Mouse (Mus musculus) hindbrain, embryonic 15.5 days (tissue): Measurements from ENCODE around the gene Gm20388. TPM values are rescaled to one million over a fixed set of nuclear protein-coding genes. Genes with fewer than 3 reads are reported as not detected.
"Not testable (repeated sequence)": the region's sequence is repeated elsewhere in the genome, so short reads cannot be mapped to it uniquely, and the experiment has no call there.

ENCODE experiments used
- ATAC-seq: fragments of 200-750 bp; cut with Nextera tagmentation; 2 replicates; pipeline ENCODE4 v1.8.0; 2017; ENCODE audit warnings: low read depth, moderate number of reproducible peaks, moderate TSS enrichment; ENCODE audit not compliant: low FRiP score
- H3K27ac ChIP-seq: fragments of 300-500 bp; sonication (generic); replicated peaks from 2 replicates; pipeline ENCODE4 v1.5.1; 2015; ENCODE audit warnings: mild to moderate bottlenecking, inconsistent platforms
- H3K27me3 ChIP-seq: fragments of 300-500 bp; sonication (generic); 2 replicates; pipeline ENCODE4 v1.6.1; 2015; ENCODE audit warnings: control low read depth, inconsistent platforms
- H3K36me3 ChIP-seq: fragments of 300-500 bp; sonication (generic); 2 replicates; pipeline ENCODE4 v1.6.1; 2015; ENCODE audit warnings: control low read depth, inconsistent platforms
- H3K4me1 ChIP-seq: fragments of 300-500 bp; sonication (generic); replicated peaks from 2 replicates; pipeline ENCODE4 v1.6.1; 2015; ENCODE audit warnings: control low read depth, inconsistent platforms
- H3K4me2 ChIP-seq: fragments of 300-500 bp; sonication (generic); 2 replicates; pipeline ENCODE4 v1.6.1; 2015; ENCODE audit warnings: moderate library complexity, mild to moderate bottlenecking, inconsistent platforms
- H3K4me3 ChIP-seq: fragments of 300-500 bp; sonication (generic); 2 replicates; pipeline ENCODE4 v1.5.1; 2015; ENCODE audit warnings: mild to moderate bottlenecking, inconsistent platforms
- H3K9ac ChIP-seq: fragments of 300-500 bp; sonication (generic); 2 replicates; pipeline ENCODE4 v1.6.1; 2015; ENCODE audit warnings: inconsistent platforms
- H3K9me3 ChIP-seq: fragments of 300-500 bp; sonication (generic); 2 replicates; pipeline ENCODE4 v1.6.1; 2016; ENCODE audit warnings: control low read depth, inconsistent platforms
- WGBS: fragments of 180-500 bp; shearing (Covaris S2); methylation state at CpG from one replicate; pipeline ENCODE4 v1.1.7; 2015; 5-methylcytosine and 5-hydroxymethylcytosine counted together
- polyA plus RNA-seq: library from polyadenylated mRNA; unstranded; fragments of >200 nt; fragmentation: Nextera tagmentation; extraction: Ambion mirVana; gene quantifications from 2 replicates; pipeline ENCODE4 v1.2.1, GENCODE M21; 2015

The Gm20388 gene
- polyA plus RNA-seq, 1 experiment from 2014 or later = 5.4 TPM

DNA sequence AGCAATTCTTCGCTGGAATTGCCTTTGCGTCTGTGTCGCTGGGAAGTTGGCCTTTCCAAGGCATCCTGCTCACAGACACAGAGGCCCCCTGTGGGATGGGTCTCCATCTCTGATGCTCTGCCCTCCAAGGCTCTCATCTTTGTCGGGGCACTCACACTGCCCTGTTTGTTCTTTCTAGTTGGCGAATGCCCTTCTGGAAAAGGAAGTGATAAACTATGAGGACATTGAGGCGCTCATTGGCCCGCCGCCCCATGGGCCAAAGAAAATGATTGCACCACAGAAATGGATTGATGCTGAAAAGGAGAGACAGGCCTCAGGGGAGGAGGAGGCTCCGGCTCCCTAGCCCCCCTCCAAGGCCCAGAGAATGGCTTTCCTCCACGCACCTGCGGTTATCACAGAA lies 3186.6 kb downstream of the Gm20388 start:
- no peaks in the 10 kb centered on the region for H3K27me3 ChIP-seq
- no peak overlapping the region for H3K9ac ChIP-seq
- no peak overlapping the region for H3K4me2 ChIP-seq
- peaks cover 40% of the 10 kb centered on the region for H3K36me3 ChIP-seq
- peak overlapping the region; percentile 72 for H3K27ac ChIP-seq
- no peak overlapping the region for H3K4me3 ChIP-seq
- peaks cover 5% of the 10 kb centered on the region; the same call in 1 of the 2 replicates for H3K4me1 ChIP-seq
- H3K9me3 ChIP-seq = no peaks in the 10 kb centered on the region
- no peak for ATAC-seq
- 84% methylated on average over 11 of the region's 11 CpGs for whole genome bisulfite sequencing

DNA sequence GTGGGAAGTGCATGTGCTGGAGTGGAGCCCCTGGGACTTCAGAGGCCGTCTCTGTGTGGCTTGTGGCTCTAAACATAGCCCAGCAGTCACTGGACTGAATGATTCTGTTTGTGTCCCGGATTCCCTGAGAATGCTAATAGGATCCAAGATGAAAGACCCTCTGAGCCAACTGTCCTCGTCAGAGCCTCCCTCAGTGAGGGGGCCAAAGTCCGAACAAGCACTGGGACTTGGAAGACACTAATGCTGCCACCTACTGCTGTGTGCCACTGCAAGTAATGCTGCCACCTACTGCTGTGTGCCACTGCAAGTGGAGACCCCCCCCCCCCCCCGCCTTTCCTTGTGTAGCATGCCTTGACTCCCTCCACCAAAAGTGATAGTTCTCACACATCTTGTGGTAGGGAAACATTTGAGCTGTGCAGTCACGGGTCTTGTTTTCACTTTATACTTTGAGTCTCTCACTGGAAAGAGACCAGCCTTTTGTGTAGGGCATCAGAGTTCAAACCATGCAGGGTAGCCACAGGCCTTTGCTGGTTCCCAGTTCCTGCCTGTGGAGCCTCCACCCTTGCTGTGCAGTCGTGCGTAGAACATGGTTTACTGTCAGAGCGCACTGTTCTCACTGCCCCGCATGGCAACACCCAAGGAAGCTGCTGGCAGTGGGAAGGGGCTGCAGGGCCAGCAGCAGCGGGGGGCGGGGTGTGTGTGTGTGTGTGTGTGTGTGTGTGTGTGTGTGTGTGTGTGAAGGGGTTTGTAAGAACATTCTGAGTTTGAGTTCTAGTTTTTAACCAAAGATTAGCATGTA lies 3187.3 kb downstream of the Gm20388 start:
- Histone ChIP-seq H3K27ac (peak overlapping the region; percentile 72), H3K4me1 (peaks cover 6% of the 10 kb centered on the region), H3K9ac (no peak overlapping the region), H3K4me2 (no peak overlapping the region), H3K27me3 (no peaks in the 10 kb centered on the region), H3K36me3 (peaks cover 39% of the 10 kb centered on the region), H3K9me3 (no peaks in the 10 kb centered on the region), H3K4me3 (no peak overlapping the region)
- no peak for ATAC-seq
- 76% methylated on average over 12 of the region's 12 CpGs for WGBS

DNA sequence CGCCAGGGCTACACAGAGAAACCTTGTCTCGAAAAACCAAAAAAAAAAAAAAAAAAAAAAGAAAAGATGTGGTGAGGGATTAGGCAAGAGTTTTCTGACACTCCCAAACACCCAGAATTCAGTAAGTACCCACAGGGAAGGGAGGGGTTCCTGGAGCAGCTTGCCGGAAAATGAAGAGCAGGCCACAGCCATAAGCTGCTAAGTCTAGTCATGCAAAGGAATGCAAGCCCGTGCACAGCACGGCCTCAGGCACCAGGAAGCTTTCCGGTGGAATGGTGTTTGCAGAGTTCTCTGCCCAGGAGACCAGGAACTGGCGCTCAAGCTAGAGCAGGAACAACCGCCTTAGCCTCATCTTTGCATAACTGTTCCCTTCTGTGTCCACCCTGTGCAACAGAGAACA lies 3189.6 kb downstream of the Gm20388 start:
- no peak overlapping the region for H3K27ac ChIP-seq
- H3K9me3 ChIP-seq = no peaks in the 10 kb centered on the region
- H3K9ac ChIP-seq = no peak overlapping the region
- 72% methylated on average over 8 of the region's 8 CpGs for WGBS
- no peak for ATAC-seq
- H3K4me1 ChIP-seq = peaks cover 23% of the 10 kb centered on the region
- no peak overlapping the region for H3K4me3 ChIP-seq
- H3K27me3 ChIP-seq = no peaks in the 10 kb centered on the region
- no peak overlapping the region for H3K4me2 ChIP-seq
- peaks cover 39% of the 10 kb centered on the region for H3K36me3 ChIP-seq

DNA sequence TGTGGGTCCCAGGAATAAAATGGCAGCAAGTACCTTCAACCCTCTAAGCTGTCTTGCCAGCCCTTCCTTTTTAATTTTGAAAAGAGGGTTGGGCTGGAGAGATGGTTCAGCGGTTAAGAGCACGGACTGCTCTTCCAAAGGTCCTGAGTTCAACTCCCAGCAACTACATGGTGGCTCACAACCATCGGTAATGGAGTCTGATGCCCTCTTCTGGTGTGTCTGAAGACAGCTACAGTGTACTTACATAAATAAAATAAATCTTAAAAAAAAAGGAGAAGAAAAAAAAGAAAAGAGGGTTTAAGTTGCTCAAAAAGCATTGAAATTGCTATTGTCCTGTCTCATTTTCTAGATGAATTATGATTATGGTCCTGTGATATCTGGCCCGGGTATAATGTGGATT lies 3190.6 kb downstream of the Gm20388 start:
- H3K36me3 ChIP-seq = peaks cover 40% of the 10 kb centered on the region
- H3K9me3 ChIP-seq = no peaks in the 10 kb centered on the region
- no peak overlapping the region for H3K27ac ChIP-seq
- H3K27me3 ChIP-seq = no peaks in the 10 kb centered on the region
- peaks cover 23% of the 10 kb centered on the region for H3K4me1 ChIP-seq
- H3K4me2 ChIP-seq = peak overlapping the region; percentile 90
- H3K9ac ChIP-seq = no peak overlapping the region
- WGBS = 83% methylated on average over 4 of the region's 4 CpGs
- H3K4me3 ChIP-seq = peak overlapping the region; percentile 58; the same call in 1 of the 2 replicates
- no peak for ATAC-seq

DNA sequence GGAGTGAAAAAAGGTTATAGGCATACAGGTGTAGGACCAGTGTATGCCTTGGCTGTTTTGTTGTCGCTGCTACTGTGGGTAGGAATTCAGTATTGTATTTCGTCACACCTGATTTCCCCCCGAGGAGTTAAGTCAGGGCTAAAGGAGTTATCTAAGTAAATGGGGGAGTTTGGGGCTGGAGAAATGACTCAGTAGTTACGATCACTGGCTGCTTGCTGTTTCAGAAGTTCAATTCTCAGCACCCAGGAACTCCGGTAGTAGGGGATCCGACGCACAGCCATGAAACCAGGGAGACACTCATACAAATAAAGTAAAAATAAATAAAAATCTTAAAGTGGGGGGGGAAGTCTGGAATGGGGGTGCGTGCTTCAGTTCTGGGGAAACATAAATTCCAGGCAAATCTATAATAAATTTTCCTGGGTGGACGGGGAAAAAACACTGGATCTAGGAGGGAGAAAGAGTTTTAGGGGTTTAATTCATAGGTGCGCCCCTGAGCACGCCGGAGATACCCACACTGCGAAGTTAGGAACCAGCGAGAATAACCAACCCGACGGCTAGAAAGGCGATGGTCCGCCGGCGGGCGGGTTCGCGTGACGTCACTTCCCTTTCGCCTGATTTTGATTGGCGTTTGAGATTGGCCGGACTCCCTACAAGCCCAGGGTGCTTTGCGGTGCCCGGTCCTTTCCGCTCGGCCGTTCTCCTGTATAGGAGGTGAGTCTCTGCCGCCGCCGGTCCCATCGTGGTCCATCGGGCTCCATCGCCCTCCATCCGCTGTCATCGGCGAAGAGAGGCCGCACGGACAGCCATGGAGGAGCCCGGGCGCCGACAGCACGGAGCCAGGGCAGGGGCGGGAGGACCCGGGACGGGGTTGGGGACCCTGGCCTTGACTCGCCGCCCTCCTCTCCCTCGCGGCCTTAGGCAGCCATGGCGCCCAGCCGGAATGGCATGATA lies 3191.4 kb downstream of the Gm20388 start, which contains the start of gene Rpl13:
Rpl13 (plus strand) TSS at position 616 of the 951 bp plus-strand sequence.
- Histone ChIP-seq H3K4me1 (peaks cover 23% of the 10 kb centered on the region), H3K9me3 (no peaks in the 10 kb centered on the region), H3K27ac (peak within 1 kb of the TSS; percentile 91), H3K4me3 (peak within 1 kb of the TSS; percentile 58), H3K4me2 (peak within 1 kb of the TSS; percentile 90), H3K36me3 (peaks cover 36% of the 10 kb centered on the region), H3K9ac (peak within 1 kb of the TSS; percentile 96), H3K27me3 (no peaks in the 10 kb centered on the region)
- peak; percentile 96 for ATAC-seq
- WGBS = 2% methylated on average over 55 of the region's 56 CpGs

DNA sequence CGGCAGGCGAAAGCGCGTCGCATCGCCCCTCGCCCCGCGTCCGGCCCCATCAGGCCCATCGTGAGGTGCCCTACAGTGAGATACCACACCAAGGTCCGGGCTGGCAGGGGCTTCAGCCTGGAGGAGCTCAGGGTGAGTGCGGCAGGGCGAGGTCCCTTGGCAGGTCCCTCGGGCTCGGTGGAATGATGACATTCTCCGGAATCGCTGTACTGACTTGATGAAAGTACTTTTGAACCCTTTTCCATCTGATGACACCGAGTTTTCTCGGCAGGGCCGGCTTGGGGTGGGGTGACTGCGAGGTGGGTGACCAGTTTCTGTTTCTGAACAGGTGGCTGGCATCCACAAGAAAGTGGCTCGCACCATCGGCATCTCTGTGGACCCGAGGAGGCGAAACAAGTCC lies 3192.2 kb downstream of the Gm20388 start:
- not testable (repeated sequence) for H3K9me3 ChIP-seq, ATAC-seq, H3K27me3 ChIP-seq
- Histone ChIP-seq H3K4me1 (peaks cover 23% of the 10 kb centered on the region), H3K36me3 (peaks cover 28% of the 10 kb centered on the region), H3K4me3 (peak overlapping the region; percentile 58), H3K9ac (peak overlapping the region; percentile 96), H3K27ac (peak overlapping the region; percentile 91), H3K4me2 (peak overlapping the region; percentile 90)
- WGBS = 1% methylated on average over 26 of the region's 26 CpGs

GRCm38 (mm10) chr8:123103285-123103684 lies 3192.6 kb downstream of the Gm20388 start:
- H3K4me3 ChIP-seq = peak overlapping the region; percentile 58
- no peaks in the 10 kb centered on the region for H3K9me3 ChIP-seq
- ATAC-seq = no peak
- H3K36me3 ChIP-seq = peaks cover 24% of the 10 kb centered on the region
- peak overlapping the region; percentile 96 for H3K9ac ChIP-seq
- peaks cover 23% of the 10 kb centered on the region for H3K4me1 ChIP-seq
- 19% methylated on average over 14 of the region's 15 CpGs for WGBS
- H3K4me2 ChIP-seq = peak overlapping the region; percentile 90
- H3K27me3 ChIP-seq = no peaks in the 10 kb centered on the region
- H3K27ac ChIP-seq = 0 out of 2 replicates have a peak overlapping the region, but pooled peaks have one; percentile 91

DNA sequence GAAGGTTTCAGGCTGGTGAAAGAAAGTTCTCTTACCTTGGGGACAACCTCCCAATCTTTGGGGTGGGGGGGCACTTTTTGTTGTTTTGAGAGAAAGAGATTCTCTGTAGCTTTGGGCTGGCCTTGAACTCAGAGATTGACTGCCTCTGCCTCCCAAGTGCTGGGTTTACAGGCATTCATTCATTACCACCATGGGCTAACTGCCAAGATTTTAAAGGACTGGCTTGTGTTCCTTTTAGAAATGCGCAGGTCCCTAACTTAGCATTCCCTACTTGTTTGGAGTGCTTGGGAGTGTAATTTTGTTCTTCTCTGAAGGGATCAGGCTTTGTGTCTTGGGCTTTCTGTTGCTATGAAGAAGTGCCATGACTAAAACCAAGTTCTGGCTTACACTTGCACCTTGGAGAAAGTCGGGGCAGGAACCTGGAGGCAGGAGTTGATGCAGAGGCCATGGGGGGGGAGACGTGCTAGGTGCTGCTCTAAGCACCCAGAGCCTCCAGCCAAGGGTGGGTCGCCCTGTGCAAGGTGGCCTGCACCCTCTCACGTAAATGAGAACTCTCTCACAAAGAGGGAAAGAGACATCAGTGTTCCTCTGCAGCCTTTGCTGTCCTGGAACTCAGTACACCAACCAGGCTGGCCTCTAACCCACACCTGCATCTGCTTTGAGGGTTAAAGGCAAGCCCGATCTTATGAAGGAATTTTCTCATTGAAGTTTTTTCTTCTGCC lies 3193.6 kb downstream of the Gm20388 start:
- H3K9me3 ChIP-seq = no peaks in the 10 kb centered on the region
- no peak overlapping the region for H3K27ac ChIP-seq
- peaks cover 23% of the 10 kb centered on the region for H3K4me1 ChIP-seq
- H3K4me2 ChIP-seq = peak overlapping the region; percentile 90
- H3K4me3 ChIP-seq = peak overlapping the region; percentile 58; the same call in 1 of the 2 replicates
- H3K27me3 ChIP-seq = no peaks in the 10 kb centered on the region
- WGBS = 83% methylated on average over 6 of the region's 6 CpGs
- H3K36me3 ChIP-seq = peaks cover 24% of the 10 kb centered on the region
- ATAC-seq = no peak
- H3K9ac ChIP-seq = no peak overlapping the region

DNA sequence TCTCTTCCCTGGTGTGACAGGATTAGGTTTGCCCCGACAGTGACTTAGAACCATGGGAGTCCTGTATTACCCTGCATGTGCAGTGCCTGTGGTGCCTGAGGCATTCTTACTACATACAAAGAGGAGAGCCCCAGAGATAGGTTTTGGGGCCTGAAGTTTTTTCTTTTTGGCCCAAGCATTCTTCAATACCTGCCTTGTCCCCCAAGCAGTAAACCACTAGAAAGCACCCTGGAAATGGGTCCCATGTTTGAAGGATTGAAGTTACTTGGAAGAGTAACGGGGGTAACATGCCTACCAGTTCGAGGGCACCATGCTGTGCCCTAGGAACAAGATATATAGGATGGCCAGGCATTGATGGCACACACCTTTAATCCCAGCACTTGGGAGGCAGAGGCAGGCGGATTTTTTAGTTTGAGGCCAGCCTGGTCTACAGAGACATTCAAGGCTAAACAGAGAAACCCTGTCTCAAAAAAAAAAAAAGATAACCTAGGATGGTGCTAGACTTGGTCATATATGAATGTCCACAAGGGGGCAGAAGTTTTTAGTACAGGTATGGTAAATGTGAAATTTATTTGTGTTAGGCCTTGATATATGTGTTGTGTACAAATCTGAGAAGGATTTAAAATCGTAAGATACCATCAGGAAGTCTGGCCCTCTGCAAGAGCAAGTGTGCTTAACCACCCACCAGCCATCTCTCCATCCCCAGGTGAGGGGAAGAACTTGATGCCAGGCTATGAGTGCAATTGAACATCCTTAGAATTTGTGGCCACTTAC lies 3195.1 kb downstream of the Gm20388 start:
- no peak for ATAC-seq

GRCm38 (mm10) chr8:123106531-123106930 lies 3195.9 kb downstream of the Gm20388 start:
- no peaks in the 10 kb centered on the region for H3K27me3 ChIP-seq
- no peak for ATAC-seq
- 44% methylated on average over 2 of the region's 2 CpGs for WGBS
- peaks cover 24% of the 10 kb centered on the region for H3K36me3 ChIP-seq
- no peak overlapping the region for H3K4me3 ChIP-seq
- peaks cover 22% of the 10 kb centered on the region for H3K4me1 ChIP-seq
- no peak overlapping the region for H3K27ac ChIP-seq
- no peaks in the 10 kb centered on the region for H3K9me3 ChIP-seq
- no peak overlapping the region for H3K9ac ChIP-seq
- H3K4me2 ChIP-seq = no peak overlapping the region

More for the DNA sequence above, 3195.1 kb downstream of the Gm20388 start:
- H3K27ac ChIP-seq = no peak overlapping the region
- no peak overlapping the region for H3K4me3 ChIP-seq
- H3K9me3 ChIP-seq = no peaks in the 10 kb centered on the region
- no peak overlapping the region for H3K9ac ChIP-seq
- H3K4me1 ChIP-seq = peaks cover 23% of the 10 kb centered on the region
- H3K4me2 ChIP-seq = no peak overlapping the region
- WGBS = 75% methylated on average over 5 of the region's 5 CpGs
- H3K36me3 ChIP-seq = peaks cover 24% of the 10 kb centered on the region
- H3K27me3 ChIP-seq = no peaks in the 10 kb centered on the region

GRCm38 (mm10) chr8:123108010-123108409 lies 3197.4 kb downstream of the Gm20388 start:
- Histone ChIP-seq H3K9ac (no peak overlapping the region), H3K4me2 (no peak overlapping the region), H3K27me3 (no peaks in the 10 kb centered on the region), H3K4me3 (no peak overlapping the region), H3K27ac (no peak overlapping the region), H3K9me3 (no peaks in the 10 kb centered on the region), H3K4me1 (peaks cover 16% of the 10 kb centered on the region), H3K36me3 (peaks cover 24% of the 10 kb centered on the region)
- ATAC-seq = no peak
- WGBS = 73% methylated on average over 1 of the region's 1 CpGs
